Mouse (Mus musculus) layer of hippocampus, postnatal 36 days (tissue): ENCODE data around the gene Tspan8. TPM values are rescaled to one million over a fixed set of nuclear protein-coding genes. Genes with fewer than 3 reads are reported as not detected.
A peak's percentile ranks its signal among the peaks of the same experiment; 100 is the strongest.
"Not testable (repeated sequence)": the region's sequence is repeated elsewhere in the genome, so short reads cannot be mapped to it uniquely, and the experiment has no call there.

Experiments used
- DNase-seq, 2 experiments: peaks; one replicate each; pipeline ENCODE4 v3.0.0; 2022
- total RNA-seq, 2 experiments: library from RNA; stranded (reverse); gene quantifications; 2 replicates each; pipeline ENCODE4 v1.2.3; 2021

Gene Tspan8
- total RNA-seq = under 1 TPM in 1 of 2 experiments, not detected in 1; 0.37 TPM

DNA sequence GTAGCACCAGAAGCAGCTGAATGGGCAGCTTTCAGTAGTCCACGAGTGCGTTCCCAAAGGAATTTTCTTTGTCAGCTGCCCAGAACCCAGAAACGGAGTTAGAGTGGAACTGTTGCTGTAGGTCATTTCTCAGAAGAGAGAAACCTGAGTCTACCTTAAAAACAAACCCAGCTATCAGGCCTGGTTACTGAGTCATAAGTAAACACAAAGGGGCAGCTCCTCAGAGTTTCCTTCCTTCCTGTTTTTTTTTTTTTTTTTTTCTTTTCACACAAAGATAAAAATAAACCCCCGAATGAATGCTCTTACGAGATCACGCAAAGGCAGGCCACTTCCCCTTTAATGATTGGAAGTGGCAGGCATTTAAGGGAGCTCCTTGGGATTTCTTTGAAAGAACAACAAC, at the start of gene Tspan8:
Gene Tspan8, plus strand, starts transcription at position 322 of the 400 bp plus-strand sequence.
- DNase-seq = no peak

DNA sequence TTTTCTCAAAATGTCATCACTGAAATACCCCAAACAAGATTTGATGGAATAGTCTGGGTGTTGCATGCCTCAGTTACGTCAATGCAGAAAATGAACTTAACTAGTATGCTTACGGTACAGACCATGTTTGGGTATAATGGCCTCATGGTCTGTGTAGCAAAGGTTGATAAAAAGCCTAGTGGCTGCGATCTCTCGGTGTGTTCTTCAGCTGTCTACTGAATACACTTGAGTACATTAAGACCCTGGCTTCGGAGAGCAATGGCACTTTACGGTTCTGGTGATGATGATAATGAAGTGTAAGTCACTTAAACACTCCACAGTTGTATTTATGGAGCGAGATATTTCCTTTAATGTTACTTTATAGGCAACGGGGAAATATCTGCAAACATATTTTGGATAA, 46.6 kb upstream of the Tspan8 start:
- DNase-seq = no peak

DNA sequence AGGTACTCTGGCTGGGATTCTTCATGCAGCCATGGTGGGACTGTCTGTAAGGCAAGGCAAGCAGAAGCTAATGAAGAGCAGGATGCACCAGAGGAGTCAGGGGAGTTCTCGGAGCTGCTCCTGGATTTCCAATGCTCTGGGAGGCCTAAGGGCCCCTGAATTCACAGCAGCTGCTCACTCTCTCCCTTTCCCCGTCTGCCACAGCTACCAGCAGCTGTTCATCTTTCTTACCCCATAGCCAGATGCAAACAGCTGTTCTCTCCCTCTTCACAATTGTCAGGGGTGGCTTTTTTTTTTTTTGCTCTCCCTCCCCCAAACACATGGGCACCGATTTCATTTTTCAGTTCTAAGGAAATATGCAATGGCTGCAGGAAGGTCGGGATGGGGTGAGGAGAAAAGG, 42.2 kb upstream of the Tspan8 start:
- DNase-seq = no peak

- peak in 1 of 2 experiments; percentile 24 for DNase-seq
These were observed 40.4 kb upstream of the Tspan8 start for GRCm38 (mm10) chr10:115775945-115776905.

GRCm38 (mm10) chr10:115777366-115777765, 39.3 kb upstream of the Tspan8 start:
- DNase-seq = no peak

- DNase-seq = peak in 1 of 2 experiments; percentile 11
These were observed 38.0 kb upstream of the Tspan8 start for GRCm38 (mm10) chr10:115778624-115779023.

GRCm38 (mm10) chr10:115780239-115781016, 36.2 kb upstream of the Tspan8 start:
- no peak for DNase-seq

DNA sequence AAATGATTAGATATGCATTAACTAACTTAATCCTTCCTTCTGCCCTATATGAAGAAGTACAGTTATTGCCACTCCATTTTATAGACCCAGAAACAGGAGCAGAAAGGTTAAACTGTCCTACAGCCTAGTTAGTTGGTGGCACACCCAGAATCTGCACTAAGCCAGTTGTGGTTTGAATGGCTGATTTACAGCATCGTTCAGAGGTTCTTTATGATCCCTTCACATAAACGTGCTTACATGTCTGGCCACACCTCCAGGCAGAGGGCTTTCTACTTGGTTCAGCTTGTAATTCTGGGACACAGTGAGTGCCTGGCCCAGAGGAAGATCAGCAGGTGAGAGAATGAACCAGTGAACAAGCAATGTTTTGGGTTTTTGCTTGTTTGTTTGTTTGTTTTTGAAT, 33.4 kb upstream of the Tspan8 start:
- no peak for DNase-seq

GRCm38 (mm10) chr10:115790788-115791187, 25.8 kb upstream of the Tspan8 start:
- no peak for DNase-seq

DNA sequence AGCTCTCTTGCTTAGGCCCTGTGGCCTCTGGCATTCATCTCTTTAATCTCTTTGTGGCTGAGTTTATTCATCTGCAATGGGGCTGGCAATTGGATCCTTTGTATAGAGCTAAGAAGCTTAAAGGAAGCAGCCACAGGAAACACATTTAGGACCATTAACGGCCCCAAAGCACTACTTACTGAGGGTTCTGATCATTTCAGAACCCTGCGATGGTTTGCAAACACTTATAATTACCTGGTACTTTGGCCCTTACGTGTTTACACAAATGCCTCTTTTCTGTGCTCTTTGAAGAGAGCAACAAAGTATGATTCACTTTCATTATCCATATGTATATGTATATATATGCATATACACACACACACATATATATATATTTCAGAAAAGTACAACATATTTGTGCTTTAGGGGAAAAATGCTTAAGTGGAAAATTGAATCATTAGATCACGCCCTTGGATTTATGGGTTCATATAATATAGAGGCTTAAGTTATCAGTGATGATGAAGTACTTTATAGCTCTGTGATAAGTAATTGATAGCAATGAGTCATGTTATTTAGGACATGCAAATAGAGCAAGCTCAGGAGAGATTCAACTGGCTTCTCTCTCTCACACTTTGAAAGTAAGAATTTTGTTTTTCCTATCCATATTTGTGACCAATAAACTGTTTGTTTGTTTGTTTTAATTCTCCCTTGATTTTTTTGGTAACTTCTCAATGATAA, 20.4 kb upstream of the Tspan8 start:
- DNase-seq = no peak

DNA sequence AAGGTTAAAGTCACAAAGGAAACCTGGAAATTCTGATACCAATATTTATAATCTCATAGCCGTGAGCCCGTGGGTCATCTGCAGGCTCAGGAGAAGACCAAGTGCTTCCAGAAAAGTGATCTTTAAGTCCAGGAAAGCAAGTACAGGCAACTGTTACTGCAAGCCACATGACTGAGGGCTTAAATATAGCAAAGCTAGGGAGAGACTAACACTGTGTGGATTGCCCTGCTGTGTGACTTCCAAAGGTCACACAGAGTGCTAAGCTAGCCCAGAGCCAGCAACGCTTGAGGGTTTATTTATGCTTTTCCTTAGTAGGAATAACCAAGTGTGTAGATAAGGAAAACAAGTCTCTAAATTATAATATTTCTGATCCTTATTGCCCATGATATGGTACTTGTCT, 15.2 kb upstream of the Tspan8 start:
- DNase-seq = no peak

DNA sequence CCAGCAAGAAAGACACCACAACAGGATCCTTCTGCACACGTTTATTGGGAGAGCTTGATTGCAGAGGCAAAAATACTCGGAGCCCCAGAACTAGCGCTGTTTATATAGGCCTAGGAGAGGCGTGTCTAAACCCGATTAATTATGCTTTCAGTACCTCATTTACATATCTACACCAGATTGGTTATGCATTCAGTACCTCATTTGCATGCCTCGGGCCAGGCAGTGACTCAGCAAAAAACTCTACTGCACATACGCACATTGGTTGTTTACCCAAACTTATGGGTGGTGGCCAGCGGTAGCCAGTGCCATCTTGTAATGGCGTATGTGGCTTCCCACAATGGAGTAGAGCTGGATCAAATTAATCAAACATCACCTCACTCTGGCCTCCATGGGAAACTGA, 13.6 kb upstream of the Tspan8 start:
- DNase-seq = not testable (repeated sequence)

- DNase-seq = no peak
These were observed 12.9 kb upstream of the Tspan8 start for GRCm38 (mm10) chr10:115803765-115804164.

DNA sequence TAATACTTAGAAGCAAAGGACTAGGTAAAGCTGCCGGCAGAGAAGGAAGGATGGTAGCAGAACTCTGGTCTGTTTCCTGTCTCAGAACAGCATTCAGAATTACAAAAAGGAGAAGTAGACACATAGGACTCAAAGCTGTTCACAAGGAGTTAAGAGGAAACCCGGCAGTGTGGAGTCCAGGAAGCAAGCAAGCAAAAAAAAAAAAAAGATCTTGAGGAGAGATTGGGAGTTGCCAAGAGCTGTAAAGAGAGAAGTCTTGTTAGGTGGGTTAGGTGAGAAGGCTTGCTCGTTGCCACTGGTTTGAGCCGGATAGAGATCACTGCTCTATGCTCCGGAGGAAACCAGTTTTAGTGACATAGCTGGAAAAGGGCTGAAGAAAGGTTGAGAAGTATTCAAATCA, 10.6 kb upstream of the Tspan8 start:
- no peak for DNase-seq

GRCm38 (mm10) chr10:115809169-115809568, 7.5 kb upstream of the Tspan8 start:
- no peak for DNase-seq

DNA sequence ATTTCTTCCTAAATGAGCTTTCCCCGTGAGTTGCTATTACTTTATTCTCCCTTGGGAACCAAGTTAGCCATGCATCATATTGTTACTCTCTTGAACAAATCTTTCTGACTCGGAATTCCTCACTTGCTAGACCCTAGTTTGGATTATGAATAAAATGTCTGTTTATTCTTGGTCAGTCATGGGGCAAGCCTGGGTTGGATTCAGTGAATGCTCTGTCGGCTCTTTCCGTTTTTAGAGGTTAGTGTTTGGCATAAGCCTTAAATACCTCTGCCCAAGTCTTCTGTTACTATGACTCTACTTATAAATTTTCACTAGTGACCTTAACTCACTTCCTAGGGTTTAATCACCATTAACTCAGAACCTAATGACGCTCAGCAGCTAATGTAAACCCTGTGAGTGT, 5.1 kb upstream of the Tspan8 start:
- DNase-seq = no peak

- no peak for DNase-seq
These were observed 1.8 kb upstream of the Tspan8 start for GRCm38 (mm10) chr10:115814878-115815277.

- no peak for DNase-seq
These were observed 558 bp downstream of the Tspan8 start for GRCm38 (mm10) chr10:115817056-115817724.

DNA sequence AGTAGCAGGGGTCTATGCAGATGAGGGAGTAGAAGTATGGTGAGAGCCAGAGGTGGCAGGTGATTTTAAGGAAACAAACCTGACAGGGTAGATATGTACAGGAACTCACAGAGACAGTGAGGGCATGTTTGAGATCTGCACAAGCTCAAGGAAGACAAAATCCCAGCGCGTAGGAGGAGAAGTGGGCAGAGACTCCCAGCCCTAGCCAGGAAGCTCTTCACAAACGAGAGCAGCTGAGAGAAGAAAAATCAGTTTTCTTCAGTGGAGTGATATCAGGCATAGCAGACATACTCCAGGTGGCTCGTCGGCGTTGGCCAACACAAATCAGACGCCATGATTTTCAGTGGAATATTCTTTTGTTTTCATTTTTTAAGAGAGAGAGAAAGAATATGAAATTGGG, 8.7 kb downstream of the Tspan8 start:
- DNase-seq = no peak

GRCm38 (mm10) chr10:115828872-115829271, 12.2 kb downstream of the Tspan8 start:
- no peak for DNase-seq

DNA sequence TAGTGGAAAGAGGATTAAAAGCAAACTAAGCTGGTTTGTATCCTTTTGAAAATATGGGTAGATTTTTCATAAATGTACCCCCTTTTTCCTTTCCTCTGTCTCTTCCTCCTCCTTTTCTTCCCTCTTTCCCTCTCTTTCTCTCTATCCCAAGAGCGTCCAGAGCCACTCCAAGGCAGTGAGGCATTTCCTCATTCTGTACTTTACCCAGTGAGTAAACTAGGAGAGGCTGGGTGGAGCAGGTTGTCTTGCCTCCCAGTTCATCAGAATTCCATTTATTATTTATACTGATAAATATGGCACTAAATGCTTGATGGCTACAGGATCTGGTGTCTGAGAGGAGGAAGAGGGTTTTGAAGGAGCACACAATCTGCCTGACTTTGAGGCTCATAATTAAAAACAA, 13.1 kb downstream of the Tspan8 start:
- DNase-seq = no peak

- DNase-seq = no peak
These were observed 14.1 kb downstream of the Tspan8 start for GRCm38 (mm10) chr10:115830726-115831125.
